Mouse (Mus musculus): ENCODE results near the gene Gm45062. TPM values are rescaled to one million over a fixed set of nuclear protein-coding genes. Genes with fewer than 3 reads are reported as not detected.

Gm45062 gene
- polyA plus RNA-seq, 1 experiment from 2014 or later = 2.3 TPM

- no peak for ATAC-seq (ENCODE audit: low read depth)
- Histone ChIP-seq H3K4me3 (ENCODE audit: low read depth, low read length) (no peak overlapping the region), H3K27me3 (ENCODE audit: control insufficient read depth, insufficient read depth, low read depth, low read length) (no peaks in the 10 kb centered on the region), H3K4me2 (ENCODE audit: low read depth, low read length) (no peak overlapping the region), H3K4me1 (ENCODE audit: control insufficient read depth, low read depth, low read length) (no peaks in the 10 kb centered on the region), H3K27ac (ENCODE audit: low read length) (no peak overlapping the region), H3K9ac (ENCODE audit: low read depth, low read length) (no peak overlapping the region), H3K9me3 (replicated peaks; ENCODE audit: control insufficient read depth, low read length) (no peaks in the 10 kb centered on the region), H3K36me3 (ENCODE audit: control insufficient read depth, insufficient read depth) (no peaks in the 10 kb centered on the region)
- WGBS (ENCODE audit: insufficient replicate concordance) = 77% methylated on average over 5 of the region's 5 CpGs
Observed at GRCm38 (mm10) chr6:8556849-8557571, 297.8 kb downstream of the Gm45062 start.

GRCm38 (mm10) chr6:8560682-8561081 is 301.4 kb downstream of the Gm45062 start:
- H3K4me2 ChIP-seq (ENCODE audit: low read depth, low read length) = no peak overlapping the region
- WGBS (ENCODE audit: insufficient replicate concordance) = 83% methylated on average over 2 of the region's 2 CpGs
- no peaks in the 10 kb centered on the region for H3K9me3 ChIP-seq (replicated peaks; ENCODE audit: control insufficient read depth, low read length)
- ATAC-seq (ENCODE audit: low read depth) = no peak
- H3K9ac ChIP-seq (ENCODE audit: low read depth, low read length) = no peak overlapping the region
- no peak overlapping the region for H3K27ac ChIP-seq (ENCODE audit: low read length)
- no peaks in the 10 kb centered on the region for H3K4me1 ChIP-seq (ENCODE audit: control insufficient read depth, low read depth, low read length)
- H3K27me3 ChIP-seq (ENCODE audit: control insufficient read depth, insufficient read depth, low read depth, low read length) = no peaks in the 10 kb centered on the region
- no peak overlapping the region for H3K4me3 ChIP-seq (ENCODE audit: low read depth, low read length)
- H3K36me3 ChIP-seq (ENCODE audit: control insufficient read depth, insufficient read depth) = no peaks in the 10 kb centered on the region

GRCm38 (mm10) chr6:8582377-8582776 is 323.1 kb downstream of the Gm45062 start:
- Histone ChIP-seq H3K36me3 (ENCODE audit: control insufficient read depth, insufficient read depth) (no peaks in the 10 kb centered on the region), H3K27ac (ENCODE audit: low read length) (no peak overlapping the region), H3K9me3 (replicated peaks; ENCODE audit: control insufficient read depth, low read length) (no peaks in the 10 kb centered on the region), H3K4me1 (ENCODE audit: control insufficient read depth, low read depth, low read length) (no peaks in the 10 kb centered on the region), H3K27me3 (ENCODE audit: control insufficient read depth, insufficient read depth, low read depth, low read length) (no peaks in the 10 kb centered on the region), H3K4me3 (ENCODE audit: low read depth, low read length) (no peak overlapping the region), H3K4me2 (ENCODE audit: low read depth, low read length) (no peak overlapping the region), H3K9ac (ENCODE audit: low read depth, low read length) (no peak overlapping the region)
- WGBS (ENCODE audit: insufficient replicate concordance) = 82% methylated on average over 9 of the region's 9 CpGs
- no peak for ATAC-seq (ENCODE audit: low read depth)

GRCm38 (mm10) chr6:8583892-8584291 is 324.6 kb downstream of the Gm45062 start:
- Histone ChIP-seq H3K4me2 (ENCODE audit: low read depth, low read length) (no peak overlapping the region), H3K4me3 (ENCODE audit: low read depth, low read length) (no peak overlapping the region), H3K27me3 (ENCODE audit: control insufficient read depth, insufficient read depth, low read depth, low read length) (no peaks in the 10 kb centered on the region), H3K27ac (ENCODE audit: low read length) (no peak overlapping the region), H3K9me3 (replicated peaks; ENCODE audit: control insufficient read depth, low read length) (no peaks in the 10 kb centered on the region), H3K4me1 (ENCODE audit: control insufficient read depth, low read depth, low read length) (no peaks in the 10 kb centered on the region), H3K9ac (ENCODE audit: low read depth, low read length) (no peak overlapping the region), H3K36me3 (ENCODE audit: control insufficient read depth, insufficient read depth) (no peaks in the 10 kb centered on the region)
- ATAC-seq (ENCODE audit: low read depth) = no peak
- 54% methylated on average over 3 of the region's 3 CpGs for WGBS (ENCODE audit: insufficient replicate concordance)

- Histone ChIP-seq H3K4me3 (ENCODE audit: low read depth, low read length) (no peak overlapping the region), H3K4me2 (ENCODE audit: low read depth, low read length) (no peak overlapping the region), H3K27me3 (ENCODE audit: control insufficient read depth, insufficient read depth, low read depth, low read length) (no peaks in the 10 kb centered on the region), H3K9ac (ENCODE audit: low read depth, low read length) (no peak overlapping the region), H3K9me3 (replicated peaks; ENCODE audit: control insufficient read depth, low read length) (no peaks in the 10 kb centered on the region), H3K27ac (ENCODE audit: low read length) (no peak overlapping the region), H3K36me3 (ENCODE audit: control insufficient read depth, insufficient read depth) (no peaks in the 10 kb centered on the region), H3K4me1 (ENCODE audit: control insufficient read depth, low read depth, low read length) (no peaks in the 10 kb centered on the region)
- 90% methylated on average over 9 of the region's 9 CpGs for WGBS (ENCODE audit: insufficient replicate concordance)
- no peak for ATAC-seq (ENCODE audit: low read depth)
Observed at GRCm38 (mm10) chr6:8591665-8592064, 332.4 kb downstream of the Gm45062 start.

GRCm38 (mm10) chr6:8617369-8617768 is 358.1 kb downstream of the Gm45062 start:
- ATAC-seq (ENCODE audit: low read depth) = no peak
- H3K4me2 ChIP-seq (ENCODE audit: low read depth, low read length) = no peak overlapping the region
- H3K4me1 ChIP-seq (ENCODE audit: control insufficient read depth, low read depth, low read length) = no peaks in the 10 kb centered on the region
- no peaks in the 10 kb centered on the region for H3K9me3 ChIP-seq (replicated peaks; ENCODE audit: control insufficient read depth, low read length)
- H3K27ac ChIP-seq (ENCODE audit: low read length) = no peak overlapping the region
- H3K9ac ChIP-seq (ENCODE audit: low read depth, low read length) = no peak overlapping the region
- no peak overlapping the region for H3K4me3 ChIP-seq (ENCODE audit: low read depth, low read length)
- H3K27me3 ChIP-seq (ENCODE audit: control insufficient read depth, insufficient read depth, low read depth, low read length) = no peaks in the 10 kb centered on the region
- H3K36me3 ChIP-seq (ENCODE audit: control insufficient read depth, insufficient read depth) = no peaks in the 10 kb centered on the region
- 32% methylated on average over 2 of the region's 2 CpGs for WGBS (ENCODE audit: insufficient replicate concordance)

- no peaks in the 10 kb centered on the region for H3K9me3 ChIP-seq (replicated peaks; ENCODE audit: control insufficient read depth, low read length)
- no peaks in the 10 kb centered on the region for H3K27me3 ChIP-seq (ENCODE audit: control insufficient read depth, insufficient read depth, low read depth, low read length)
- no peak overlapping the region for H3K9ac ChIP-seq (ENCODE audit: low read depth, low read length)
- H3K4me1 ChIP-seq (ENCODE audit: control insufficient read depth, low read depth, low read length) = no peaks in the 10 kb centered on the region
- no peak overlapping the region for H3K27ac ChIP-seq (ENCODE audit: low read length)
- no peaks in the 10 kb centered on the region for H3K36me3 ChIP-seq (ENCODE audit: control insufficient read depth, insufficient read depth)
- H3K4me2 ChIP-seq (ENCODE audit: low read depth, low read length) = no peak overlapping the region
- no peak overlapping the region for H3K4me3 ChIP-seq (ENCODE audit: low read depth, low read length)
- no peak for ATAC-seq (ENCODE audit: low read depth)
- 55% methylated on average over 4 of the region's 4 CpGs for WGBS (ENCODE audit: insufficient replicate concordance)
Observed at GRCm38 (mm10) chr6:8619582-8620350, 360.5 kb downstream of the Gm45062 start.

GRCm38 (mm10) chr6:8623045-8623444 is 363.8 kb downstream of the Gm45062 start:
- Histone ChIP-seq H3K4me2 (ENCODE audit: low read depth, low read length) (no peak overlapping the region), H3K4me1 (ENCODE audit: control insufficient read depth, low read depth, low read length) (no peaks in the 10 kb centered on the region), H3K27ac (ENCODE audit: low read length) (no peak overlapping the region), H3K36me3 (ENCODE audit: control insufficient read depth, insufficient read depth) (no peaks in the 10 kb centered on the region), H3K4me3 (ENCODE audit: low read depth, low read length) (no peak overlapping the region), H3K9me3 (replicated peaks; ENCODE audit: control insufficient read depth, low read length) (no peaks in the 10 kb centered on the region), H3K9ac (ENCODE audit: low read depth, low read length) (no peak overlapping the region), H3K27me3 (ENCODE audit: control insufficient read depth, insufficient read depth, low read depth, low read length) (no peaks in the 10 kb centered on the region)
- WGBS (ENCODE audit: insufficient replicate concordance) = 48% methylated on average over 3 of the region's 3 CpGs
- ATAC-seq (ENCODE audit: low read depth) = no peak

GRCm38 (mm10) chr6:8628226-8628625 is 369.0 kb downstream of the Gm45062 start:
- Histone ChIP-seq H3K9ac (ENCODE audit: low read depth, low read length) (no peak overlapping the region), H3K27ac (ENCODE audit: low read length) (no peak overlapping the region), H3K4me2 (ENCODE audit: low read depth, low read length) (no peak overlapping the region), H3K36me3 (ENCODE audit: control insufficient read depth, insufficient read depth) (no peaks in the 10 kb centered on the region), H3K4me3 (ENCODE audit: low read depth, low read length) (no peak overlapping the region), H3K4me1 (ENCODE audit: control insufficient read depth, low read depth, low read length) (no peaks in the 10 kb centered on the region; the same call in 1 of the 2 replicates), H3K27me3 (ENCODE audit: control insufficient read depth, insufficient read depth, low read depth, low read length) (no peaks in the 10 kb centered on the region), H3K9me3 (replicated peaks; ENCODE audit: control insufficient read depth, low read length) (no peaks in the 10 kb centered on the region)
- no peak for ATAC-seq (ENCODE audit: low read depth)
- 71% methylated on average over 8 of the region's 8 CpGs for WGBS (ENCODE audit: insufficient replicate concordance)

All from liver, embryonic 16.5 days (tissue).